Mouse (Mus musculus): Measurements from ENCODE around the gene Fam227b.

- TF ChIP-seq CTCF (IDR thresholded peaks at IDR 0.05; ENCODE audit: low read depth, low read length) (no peak), POLR2A (IDR thresholded peaks at IDR 0.05; ENCODE audit: extremely low read depth, insufficient read depth, low read length) (no peak)
Measured at GRCm38 (mm10) chr2:125975206-125975605, 176.6 kb downstream of the Fam227b start.
